Mouse (Mus musculus): Measurements from ENCODE around the gene Efcab9.

Efcab9 gene

GRCm38 (mm10) chr11:32488808-32489670 lies 42.8 kb downstream of the Efcab9 start:
- DNase-seq, result no peak

GRCm38 (mm10) chr11:32488344-32488743 lies 43.5 kb downstream of the Efcab9 start:
- no peak for DNase-seq

GRCm38 (mm10) chr11:32487501-32487900 lies 44.4 kb downstream of the Efcab9 start:
- DNase-seq, result no peak

GRCm38 (mm10) chr11:32486621-32487020 lies 45.3 kb downstream of the Efcab9 start:
- DNase-seq, result no peak

- peak in 1 of 2 experiments; percentile 23 for DNase-seq
These were observed 46.6 kb downstream of the Efcab9 start for GRCm38 (mm10) chr11:32485290-32485689.

GRCm38 (mm10) chr11:32481525-32481924 lies 50.4 kb downstream of the Efcab9 start:
- DNase-seq, result peak; percentile 39 to 63

- DNase-seq, result no peak
These were observed 56.2 kb downstream of the Efcab9 start for GRCm38 (mm10) chr11:32475487-32476236.

GRCm38 (mm10) chr11:32474725-32475124 lies 57.2 kb downstream of the Efcab9 start:
- no peak for DNase-seq
